Mouse (Mus musculus): Measurements from ENCODE around the gene Zbtb20.

Zbtb20 gene

DNA sequence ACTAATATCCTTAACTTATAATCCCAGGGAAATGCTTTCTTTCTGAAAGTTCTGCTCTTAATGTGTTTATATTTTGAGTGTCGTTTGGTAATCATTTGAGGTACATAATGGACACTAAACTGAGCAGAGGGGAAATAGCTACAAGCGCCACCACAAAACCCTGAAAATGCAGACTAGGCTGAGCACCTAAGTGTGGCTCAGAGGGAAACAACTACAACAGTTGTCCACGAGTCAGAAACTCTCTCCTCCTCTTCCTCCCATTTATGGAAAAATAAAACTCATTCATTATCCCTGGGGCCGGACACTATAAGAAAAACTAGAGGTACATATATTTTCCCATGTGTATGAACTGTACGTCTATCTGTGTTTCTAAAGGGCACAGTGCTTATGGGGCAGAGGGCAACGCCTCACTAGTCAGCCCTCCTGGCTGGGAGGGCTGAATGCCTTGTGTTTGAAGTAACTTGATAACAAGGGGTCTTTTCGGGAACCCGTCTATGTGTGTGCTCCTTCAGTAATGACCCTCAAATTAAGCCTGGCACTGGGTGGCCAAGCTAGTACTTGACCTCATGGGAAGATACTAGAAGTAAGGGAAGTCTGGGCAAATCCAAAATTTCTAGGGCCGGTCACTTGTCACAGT, 629.8 kb downstream of the Zbtb20 start:
- in situ Hi-C loops (cut with MboI, MseI): no loop called here

DNA sequence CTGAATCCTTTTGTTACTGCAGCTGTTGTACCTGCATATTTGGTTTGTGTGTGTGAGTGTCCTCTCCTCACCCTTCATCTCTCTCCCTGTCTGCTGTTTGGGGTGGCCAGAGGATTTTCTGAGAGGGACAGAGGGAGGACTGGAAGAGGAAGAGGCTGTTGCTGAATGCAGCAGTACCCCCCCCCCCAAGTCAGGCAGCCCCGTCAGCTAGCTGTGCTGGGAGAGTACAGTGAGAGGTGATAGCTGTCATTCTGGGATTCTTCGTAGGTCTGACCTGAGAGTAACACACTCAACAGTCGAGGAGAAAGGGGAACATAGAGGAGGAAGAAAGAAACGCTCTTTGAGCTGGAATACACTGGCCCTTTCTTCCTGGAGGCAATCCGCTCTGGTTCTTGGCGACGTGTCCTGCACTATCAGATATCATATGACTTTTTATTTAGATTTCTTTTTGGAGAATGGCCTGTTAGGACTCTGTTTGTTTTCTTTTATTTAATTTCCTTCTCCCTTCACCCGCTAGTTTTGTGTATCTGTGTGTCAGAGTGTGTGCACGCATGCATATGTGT, 630.6 kb downstream of the Zbtb20 start:
- in situ Hi-C loops (cut with MboI, MseI): no loop called here

- in situ Hi-C loops (cut with MboI, MseI): no loop called here
Observed at GRCm38 (mm10) chr16:43506771-43507405, 631.2 kb downstream of the Zbtb20 start.

- in situ Hi-C loops (cut with MboI, MseI): no loop called here
Observed at GRCm38 (mm10) chr16:43508166-43508998, 632.7 kb downstream of the Zbtb20 start.

GRCm38 (mm10) chr16:43510516-43510915, 634.8 kb downstream of the Zbtb20 start:
- in situ Hi-C loops (cut with MboI, MseI): no loop called here

GRCm38 (mm10) chr16:43511531-43511930, 635.9 kb downstream of the Zbtb20 start:
- in situ Hi-C loops (cut with MboI, MseI): no loop called here

- in situ Hi-C loops (cut with MboI, MseI): no loop called here
Observed at GRCm38 (mm10) chr16:43513933-43514332, 638.3 kb downstream of the Zbtb20 start.

DNA sequence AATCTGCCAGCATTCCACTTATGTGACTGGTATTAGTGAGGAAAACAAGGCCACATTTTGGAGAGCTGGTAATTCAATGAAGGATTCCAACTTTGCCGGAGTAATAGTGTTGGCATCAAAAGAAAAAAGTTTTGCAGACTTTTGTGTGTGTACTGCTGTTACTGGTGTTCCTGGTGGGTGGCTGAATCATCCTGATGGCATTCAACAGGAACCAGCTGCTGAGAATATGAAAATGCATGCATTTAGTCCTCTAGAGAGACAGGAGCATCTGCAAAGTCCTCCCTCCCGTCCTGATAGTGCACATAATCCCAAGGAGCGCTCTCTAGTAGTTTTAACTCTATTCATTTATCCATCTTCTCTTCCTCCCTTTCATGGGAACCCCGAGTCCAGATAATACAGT, 639.9 kb downstream of the Zbtb20 start:
- in situ Hi-C loops (cut with MboI, MseI): no loop called here

- in situ Hi-C loops (cut with MboI, MseI): no loop called here
Observed at GRCm38 (mm10) chr16:43520274-43520673, 644.6 kb downstream of the Zbtb20 start.

DNA sequence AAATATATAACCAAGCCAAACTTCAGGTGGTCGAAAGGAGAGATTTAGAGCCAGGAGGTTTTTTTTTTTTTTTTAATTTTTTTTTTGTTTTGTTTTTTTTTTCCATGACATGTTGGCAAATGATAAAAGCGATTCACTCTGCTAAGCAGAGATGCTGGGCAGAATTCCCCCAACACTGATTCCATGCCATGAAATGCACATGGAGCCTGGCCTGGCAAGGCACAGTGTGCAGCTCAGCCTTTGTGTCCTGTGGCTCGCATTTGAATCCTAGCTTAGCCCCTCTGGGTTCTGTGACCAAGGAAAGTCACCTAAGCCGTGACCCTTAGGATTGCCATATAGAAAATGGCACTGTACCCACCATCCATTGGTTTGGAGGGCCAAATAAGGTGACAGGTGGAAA, 646.8 kb downstream of the Zbtb20 start:
- in situ Hi-C loops (cut with MboI, MseI): no loop called here

DNA sequence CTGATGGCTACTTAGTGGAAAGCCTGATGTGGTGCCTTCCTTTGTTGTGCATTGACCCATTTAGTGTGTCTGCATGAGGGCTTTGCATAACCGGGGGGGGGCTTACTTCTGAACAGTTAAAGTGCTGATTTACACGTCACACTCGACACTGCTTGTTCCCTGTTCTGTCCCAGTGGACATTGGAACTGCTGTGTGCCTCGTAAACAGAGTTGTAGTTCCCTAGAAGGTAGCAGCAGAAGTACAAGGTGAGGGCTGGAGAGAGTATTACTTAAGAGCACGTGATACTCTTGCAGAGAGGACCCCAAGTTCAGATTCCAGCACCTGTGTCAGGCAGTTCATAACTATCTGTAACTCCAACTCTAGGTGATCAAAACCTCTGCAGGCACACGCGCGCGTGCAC, 648.5 kb downstream of the Zbtb20 start:
- in situ Hi-C loops (cut with MboI, MseI): no loop called here

GRCm38 (mm10) chr16:43525624-43526023, 649.9 kb downstream of the Zbtb20 start:
- in situ Hi-C loops (cut with MboI, MseI): no loop called here

GRCm38 (mm10) chr16:43528300-43528699, 652.6 kb downstream of the Zbtb20 start:
- in situ Hi-C loops (cut with MboI, MseI): no loop called here

GRCm38 (mm10) chr16:43531328-43531727, 655.6 kb downstream of the Zbtb20 start:
- in situ Hi-C loops (cut with MboI, MseI): loop anchor here in 1 of 2 experiments (5.0 kb wide), 1 partner anchor 201 kb away; no protein-coding TSS in a partner anchor

- in situ Hi-C loops (cut with MboI, MseI): loop anchor here in 1 of 2 experiments (5.0 kb wide), 1 partner anchor 198 kb away; no protein-coding TSS in a partner anchor
Observed at GRCm38 (mm10) chr16:43534103-43534502, 658.4 kb downstream of the Zbtb20 start.

DNA sequence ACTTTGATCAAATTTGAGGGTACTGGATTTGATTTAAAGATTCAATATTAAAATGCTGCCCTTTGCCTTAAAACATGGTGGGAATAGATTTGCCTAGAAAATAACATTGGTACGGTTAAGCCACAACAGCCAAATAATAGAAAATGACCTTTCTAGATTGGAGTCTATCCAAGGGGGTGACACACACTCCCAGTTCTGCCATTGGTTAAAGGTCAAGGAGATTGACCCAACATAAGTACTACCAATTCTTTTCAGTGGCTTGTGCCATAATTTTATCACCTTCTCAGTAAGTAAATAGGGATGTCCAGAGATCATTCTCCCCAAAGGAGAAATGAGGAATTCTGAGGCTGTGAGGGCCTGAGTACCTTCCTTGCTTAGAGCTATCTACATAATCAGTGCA, 660.2 kb downstream of the Zbtb20 start:
- in situ Hi-C loops (cut with MboI, MseI): no loop called here

- in situ Hi-C loops (cut with MboI, MseI): no loop called here
Observed at GRCm38 (mm10) chr16:43537163-43537562, 661.5 kb downstream of the Zbtb20 start.

DNA sequence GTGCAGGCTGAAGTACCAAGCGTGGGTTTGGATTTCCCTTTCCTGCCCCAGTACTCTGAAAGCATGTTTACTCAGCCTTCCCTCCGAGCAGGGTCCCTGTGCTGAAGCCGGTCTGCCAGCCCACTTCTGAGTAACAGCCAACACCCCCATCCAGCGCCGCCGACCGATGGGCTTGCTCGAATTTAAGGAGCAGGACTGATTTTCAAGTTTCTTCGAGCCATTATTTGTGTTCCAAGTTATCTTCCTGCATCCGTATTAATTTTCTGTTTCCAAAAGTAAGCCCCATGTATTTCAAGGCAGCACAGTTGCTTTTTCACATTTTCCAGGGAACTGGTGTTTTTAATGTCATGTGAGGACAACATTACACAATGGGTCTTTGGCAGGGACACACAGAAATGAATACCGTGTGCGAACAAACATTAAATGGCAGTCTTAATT, 664.0 kb downstream of the Zbtb20 start:
- in situ Hi-C loops (cut with MboI, MseI): no loop called here

GRCm38 (mm10) chr16:43540108-43540507, 664.4 kb downstream of the Zbtb20 start:
- in situ Hi-C loops (cut with MboI, MseI): no loop called here

- in situ Hi-C loops (cut with MboI, MseI): no loop called here
Observed at GRCm38 (mm10) chr16:43540546-43541167, 665.0 kb downstream of the Zbtb20 start.

- in situ Hi-C loops (cut with MboI, MseI): loop anchor here in 1 of 2 experiments (5.0 kb wide), 1 partner anchor 247 kb away; no protein-coding TSS in a partner anchor
Observed at GRCm38 (mm10) chr16:43545261-43545660, 669.6 kb downstream of the Zbtb20 start.
